Mouse (Mus musculus) layer of hippocampus, adult 2 months (tissue): ENCODE measurements around the gene Rnf13. TPM values are rescaled to one million over a fixed set of nuclear protein-coding genes. Genes with fewer than 3 reads are reported as not detected.

ENCODE experiments used
- DNase-seq, 2 experiments: peaks; one replicate each; pipeline ENCODE4 v3.0.0; 2022; ENCODE audit warnings: low spot score in 2 of 2
- H3K27ac ChIP-seq: fragments of 200-600 bp; 2 replicates; pipeline ENCODE4 v1.8.1; 2022
- H3K4me3 ChIP-seq: fragments of 200-600 bp; 2 replicates; pipeline ENCODE4 v1.8.1; 2022; ENCODE audit warnings: mild to moderate bottlenecking
- CTCF ChIP-seq: fragments of 200-600 bp; conservative IDR thresholded peaks from 2 replicates; pipeline ENCODE4 v1.8.1; 2022; ENCODE audit warnings: antibody characterized with exemption, mild to moderate bottlenecking, moderate library complexity
- long read RNA-seq, 2 experiments: library from polyadenylated mRNA; stranded (forward); transcript quantifications; one replicate each; pipeline ENCODE4 v2.0.0; 2021; ENCODE audit warnings: borderline mapping rate in 2 of 2
- total RNA-seq, 2 experiments: library from RNA; stranded (reverse); gene quantifications; 2 replicates each; pipeline ENCODE4 v1.2.3; 2021

Gene Rnf13
- 10 to 100 TPM; 85.5 to 85.9 TPM for total RNA-seq
- long read RNA-seq, experiment 1, transcript Rnf13-201 (10 exons, 2,678 nt) = major isoform, 41 of 65 reads
- long read RNA-seq, experiment 1, transcript Rnf13-209 (9 exons, 1,062 nt) = minor isoform, 8 of 65 reads
- long read RNA-seq, experiment 1, partial matches to known transcripts = 3 of 65 reads
- long read RNA-seq, experiment 1, other reads (novel, unspliced or antisense) = 12 of 65 reads
- long read RNA-seq, experiment 2, transcript Rnf13-209 (9 exons, 1,062 nt) = minor isoform, 9 of 96 reads
- long read RNA-seq, experiment 2, transcript Rnf13-201 (10 exons, 2,678 nt) = major isoform, 58 of 96 reads
- long read RNA-seq, experiment 2, partial matches to known transcripts = 7 of 96 reads
- long read RNA-seq, experiment 2, other reads (novel, unspliced or antisense) = 21 of 96 reads

DNA sequence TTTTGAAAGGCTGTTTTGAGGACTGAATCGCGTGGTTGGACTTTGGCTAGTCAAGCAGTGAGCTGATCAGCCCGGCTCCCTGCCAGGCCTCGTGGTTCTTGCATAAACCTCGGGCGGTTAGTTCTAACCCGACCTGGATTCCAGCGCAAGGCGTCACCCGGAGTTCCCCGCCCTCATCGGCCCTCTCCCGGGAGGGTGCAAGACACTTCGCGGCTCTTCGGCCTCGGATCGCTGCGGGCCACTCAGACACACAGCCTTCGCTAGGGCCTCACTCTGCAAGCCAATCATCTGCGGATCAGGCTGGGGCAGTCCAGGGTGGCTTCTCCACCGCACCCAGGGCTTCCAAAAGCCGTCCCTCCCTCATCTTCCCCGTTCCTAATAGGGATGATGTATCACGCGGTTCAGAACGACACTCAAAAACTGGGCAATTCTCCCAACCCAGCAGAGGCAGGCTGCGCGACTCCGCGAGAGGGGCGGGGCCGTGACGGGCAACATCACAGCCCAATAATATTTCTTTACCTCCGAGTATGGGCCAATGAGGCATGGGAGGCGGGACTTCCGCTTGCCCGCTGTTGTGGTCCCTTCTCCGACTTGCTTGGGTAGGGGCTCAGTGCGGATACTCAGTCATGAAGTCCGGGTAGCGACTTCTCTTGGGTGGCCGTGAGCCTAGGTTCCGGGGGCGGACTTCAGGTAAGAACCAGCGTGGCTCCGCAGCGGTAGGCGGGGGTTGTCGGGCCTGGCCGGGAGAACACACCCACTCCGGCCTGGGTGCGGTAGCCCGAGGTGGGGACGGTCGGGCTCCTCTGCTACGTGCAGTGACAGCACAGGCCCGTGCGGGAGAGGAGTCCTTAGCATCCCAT is at the start of gene Rnf13:
Gene Rnf13, plus strand, starts transcription at position 552 of the 860 bp plus-strand sequence.
- peak; percentile 98 for DNase-seq
- H3K4me3 ChIP-seq = peak within 1 kb of the TSS; percentile 73
- peak within 1 kb of the TSS; percentile 98 for H3K27ac ChIP-seq
- no peak for TF ChIP-seq CTCF

GRCm38 (mm10) chr3:57691772-57692171 is 44.1 kb upstream of the Rnf13 start:
- H3K4me3 ChIP-seq = peak overlapping the region; percentile 3; the same call in 1 of the 2 replicates
- no peak for DNase-seq
- H3K27ac ChIP-seq = peak overlapping the region; percentile 70
- no peak for TF ChIP-seq CTCF

- Histone ChIP-seq H3K27ac (peak within 1 kb of the TSS; percentile 71), H3K4me3 (peak within 1 kb of the TSS; percentile 3; the same call in 1 of the 2 replicates)
- no peak for TF ChIP-seq CTCF
- no peak for DNase-seq
Measured at GRCm38 (mm10) chr3:57692719-57693118, 43.1 kb upstream of the Rnf13 start, which contains the start of gene Ankub1. Ankub1 (minus strand) TSS chr3:57692799.

DNA sequence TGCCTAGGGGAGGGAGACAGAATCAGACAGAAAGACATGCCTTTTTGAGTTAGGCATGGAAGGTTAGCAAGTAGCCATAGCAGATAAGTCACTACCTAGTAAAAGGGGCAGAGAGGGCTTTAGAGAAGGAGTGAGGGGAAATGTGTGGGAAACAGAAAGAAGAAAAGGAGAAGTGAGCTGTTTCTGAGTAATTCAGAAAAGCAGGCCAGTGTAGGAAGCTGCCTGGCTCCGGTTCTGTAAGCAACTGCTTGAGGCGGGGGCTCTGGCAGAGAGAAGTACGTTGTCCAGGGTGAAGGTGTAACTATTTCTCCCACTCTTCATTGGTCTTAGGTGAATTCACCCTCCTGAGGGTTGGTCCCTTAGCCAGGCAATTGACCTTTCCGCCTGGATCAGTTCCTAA is 39.6 kb upstream of the Rnf13 start:
- no peak for DNase-seq
- Histone ChIP-seq H3K27ac (no peak overlapping the region), H3K4me3 (no peak overlapping the region)
- TF ChIP-seq CTCF = no peak

DNA sequence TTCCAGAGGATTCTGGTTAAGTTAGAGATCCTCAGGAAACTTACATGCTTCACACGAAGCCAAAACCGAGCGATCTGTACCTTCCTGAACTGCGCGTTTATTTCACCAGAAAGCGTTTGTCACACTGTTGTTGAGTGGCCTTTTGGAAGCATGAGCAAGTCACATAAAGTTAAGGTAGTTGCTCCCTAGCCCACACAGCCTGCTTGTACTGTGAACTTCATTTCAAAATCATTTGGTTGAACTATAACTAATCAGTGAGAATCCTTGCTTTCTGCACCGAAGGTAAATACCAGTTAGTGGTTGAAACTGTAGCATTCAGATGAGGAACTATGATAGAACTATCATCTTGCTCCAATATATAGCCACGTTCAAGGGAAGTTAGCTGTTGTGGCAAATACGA is 39.1 kb upstream of the Rnf13 start:
- no peak for DNase-seq
- H3K4me3 ChIP-seq = no peak overlapping the region

GRCm38 (mm10) chr3:57714151-57714550 is 21.7 kb upstream of the Rnf13 start:
- TF ChIP-seq CTCF = no peak
- Histone ChIP-seq H3K4me3 (no peak overlapping the region), H3K27ac (no peak overlapping the region)
- DNase-seq = no peak

More for the DNA sequence above, 39.1 kb upstream of the Rnf13 start:
- H3K27ac ChIP-seq = no peak overlapping the region
- TF ChIP-seq CTCF = no peak

GRCm38 (mm10) chr3:57732206-57732915 is 3.5 kb upstream of the Rnf13 start:
- H3K4me3 ChIP-seq = no peak overlapping the region
- TF ChIP-seq CTCF = no peak
- no peak for DNase-seq
- H3K27ac ChIP-seq = no peak overlapping the region

DNA sequence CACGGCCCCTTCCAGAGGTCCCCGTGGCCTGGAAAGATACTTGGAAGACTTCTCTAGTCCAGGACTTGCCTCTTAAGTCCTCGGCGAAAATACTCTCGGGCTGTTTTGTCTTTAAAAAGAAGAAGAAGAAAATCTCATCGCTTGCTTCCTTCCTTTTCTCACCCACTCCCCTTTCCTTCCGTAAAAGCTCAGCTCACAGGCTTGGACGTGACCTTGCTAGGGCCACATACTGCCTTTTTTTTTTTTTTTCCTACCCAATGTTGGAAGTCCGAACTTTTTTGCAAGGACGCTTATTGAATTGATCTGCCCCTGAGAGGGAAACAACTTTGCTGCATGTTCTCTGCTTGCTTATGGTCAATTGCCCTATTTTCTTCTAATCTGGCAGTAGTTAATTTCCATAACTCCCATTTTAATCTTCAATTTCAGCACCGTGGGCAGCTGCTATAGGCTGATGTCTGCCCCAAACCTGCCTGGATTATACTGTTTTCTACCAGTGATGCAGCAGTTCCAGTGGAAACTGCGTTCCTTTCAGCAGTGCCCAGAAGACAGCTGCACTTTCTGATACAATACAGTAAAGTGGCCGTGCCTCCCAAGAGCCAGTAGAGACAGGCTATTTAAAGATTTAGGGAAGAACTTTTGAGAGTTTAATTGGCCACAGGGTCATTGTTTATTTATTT is 695 bp downstream of the Rnf13 start:
- no peak for TF ChIP-seq CTCF
- peak overlapping the region; percentile 73 for H3K4me3 ChIP-seq
- H3K27ac ChIP-seq = peak overlapping the region; percentile 98
- no peak for DNase-seq

DNA sequence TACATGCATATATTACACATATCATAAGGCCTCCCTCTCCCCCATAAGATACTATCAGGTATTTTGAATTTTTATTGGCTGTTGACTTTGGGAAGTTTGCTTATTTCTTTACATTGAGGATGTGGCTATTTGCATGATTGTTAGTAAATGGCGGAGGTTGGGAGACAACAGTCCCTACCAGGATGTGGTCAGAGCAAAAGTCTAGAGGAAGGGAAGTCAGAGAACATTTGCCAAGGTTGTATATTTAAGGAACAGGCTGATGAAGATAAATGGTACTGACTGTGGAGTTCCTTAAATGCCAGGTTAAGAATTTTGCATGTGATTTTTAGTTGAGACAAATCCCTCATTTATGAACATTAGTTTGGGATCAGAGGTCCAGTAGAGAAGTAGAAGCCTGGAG is 4.0 kb downstream of the Rnf13 start:
- no peak for DNase-seq
- no peak overlapping the region for H3K4me3 ChIP-seq
- TF ChIP-seq CTCF = no peak
- peak overlapping the region; percentile 10; the same call in 1 of the 2 replicates for H3K27ac ChIP-seq

- DNase-seq = no peak
- no peak for TF ChIP-seq CTCF
- Histone ChIP-seq H3K27ac (peak overlapping the region; percentile 7; the same call in 1 of the 2 replicates), H3K4me3 (no peak overlapping the region)
Measured at GRCm38 (mm10) chr3:57748576-57749267, 12.9 kb downstream of the Rnf13 start.

- TF ChIP-seq CTCF = no peak
- H3K4me3 ChIP-seq = no peak overlapping the region
- no peak overlapping the region for H3K27ac ChIP-seq
- no peak for DNase-seq
Measured at GRCm38 (mm10) chr3:57776915-57777314, 41.1 kb downstream of the Rnf13 start.
